Mouse (Mus musculus): ENCODE results near the gene Cadps2.

Cadps2 gene

DNA sequence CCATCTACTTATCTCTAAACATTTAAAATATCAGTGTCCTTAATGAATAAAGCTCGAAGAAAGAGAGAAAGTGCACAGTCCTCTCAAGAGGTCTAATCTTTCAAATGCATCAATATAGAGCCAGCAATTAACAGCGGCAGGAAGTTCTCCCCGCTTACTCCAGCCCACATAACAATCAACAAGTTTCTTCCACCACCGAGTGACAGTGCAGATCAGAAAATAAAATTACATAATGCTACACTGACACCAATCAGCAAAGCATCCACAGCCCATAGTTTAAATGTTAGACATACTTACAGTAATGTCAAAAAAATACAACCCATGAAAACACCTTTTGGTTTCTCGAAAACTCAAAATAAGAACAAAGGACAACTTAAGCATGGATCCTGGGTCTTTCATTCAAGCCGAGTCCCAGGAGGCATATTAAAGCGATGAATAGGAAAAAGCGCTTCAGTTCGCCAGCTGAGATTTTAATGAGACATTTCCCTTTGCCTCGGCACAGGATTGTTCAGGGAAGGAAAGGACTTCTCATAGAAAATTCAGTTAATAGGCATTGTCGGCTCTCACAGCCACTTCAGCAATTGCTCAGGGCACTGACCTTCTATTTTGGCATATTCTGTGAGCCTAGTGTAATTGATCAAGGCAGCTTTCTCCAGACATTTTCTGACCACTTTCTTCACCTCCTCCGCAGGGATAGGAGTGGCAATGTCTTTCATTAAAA, 456.8 kb downstream of the Cadps2 start:
- peak; percentile 56 for DNase-seq (ENCODE audit: extremely low spot score, low read depth, low spot score)

DNA sequence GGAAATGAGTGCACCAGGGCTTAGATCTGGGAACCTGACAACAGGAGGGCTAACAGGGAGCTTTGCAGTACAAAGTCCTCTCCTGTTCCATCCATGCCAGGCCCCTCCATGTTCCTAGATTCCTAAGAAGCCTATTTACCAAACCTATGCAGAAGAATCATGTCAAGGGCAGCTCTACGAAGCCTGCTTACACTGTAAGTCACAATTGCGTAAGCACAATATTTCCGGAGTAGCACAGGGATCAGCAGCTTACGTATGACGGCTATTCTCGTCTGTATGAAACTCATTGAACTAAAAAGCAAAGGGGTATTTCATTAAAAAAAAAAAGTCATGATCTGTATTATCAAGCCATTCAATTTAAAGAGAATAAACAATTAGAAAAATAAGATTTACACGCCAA, 462.9 kb downstream of the Cadps2 start:
- DNase-seq (ENCODE audit: extremely low spot score, low read depth, low spot score) = no peak

DNA sequence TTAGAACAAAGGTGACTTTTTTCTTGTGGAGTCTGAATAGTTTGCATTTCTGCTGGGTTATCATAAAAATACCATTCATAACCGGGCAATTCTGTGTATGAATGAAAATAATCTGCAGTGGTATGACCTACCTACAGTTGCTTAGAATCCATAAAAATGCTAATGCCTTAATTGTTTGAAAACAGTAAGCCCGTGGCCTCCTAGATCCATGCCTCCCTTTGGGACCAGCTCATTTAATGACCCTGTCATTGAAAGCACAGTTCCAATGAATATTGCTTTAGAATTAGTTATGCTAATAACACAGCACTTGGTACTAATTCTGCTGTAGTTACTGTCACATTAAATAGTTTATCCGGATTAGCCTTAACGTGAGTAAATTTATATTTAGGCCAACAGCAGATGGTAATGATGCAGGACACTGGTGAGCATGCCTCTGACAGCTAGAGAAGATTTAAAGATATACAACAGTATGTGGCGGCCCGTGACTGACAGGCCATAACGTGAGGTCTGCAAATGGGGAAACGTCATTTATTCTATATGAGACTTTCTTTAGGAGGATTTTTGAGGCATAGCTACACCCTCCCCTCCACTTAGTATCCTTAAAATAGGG, 477.3 kb downstream of the Cadps2 start:
- DNase-seq (ENCODE audit: extremely low spot score, low read depth, low spot score) = no peak

DNA sequence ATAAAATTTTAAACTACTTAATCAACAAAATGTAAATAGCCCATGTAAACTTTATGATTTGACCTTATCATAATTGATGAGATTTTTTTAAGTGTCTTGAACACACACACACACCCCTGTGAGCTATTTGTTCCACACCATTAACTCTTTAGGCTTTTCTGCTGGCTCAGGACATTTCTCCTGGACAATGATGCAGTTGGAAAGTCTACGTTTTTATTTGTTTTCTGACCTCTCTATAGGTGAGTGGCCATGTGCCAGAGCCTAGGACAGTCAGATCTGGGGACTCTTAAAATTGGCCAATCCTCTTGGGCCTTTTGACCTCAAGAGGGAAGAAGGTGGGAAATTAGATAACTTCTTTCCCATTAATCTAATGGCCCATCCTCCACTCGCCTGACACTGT, 478.6 kb downstream of the Cadps2 start:
- DNase-seq (ENCODE audit: extremely low spot score, low read depth, low spot score) = no peak

DNA sequence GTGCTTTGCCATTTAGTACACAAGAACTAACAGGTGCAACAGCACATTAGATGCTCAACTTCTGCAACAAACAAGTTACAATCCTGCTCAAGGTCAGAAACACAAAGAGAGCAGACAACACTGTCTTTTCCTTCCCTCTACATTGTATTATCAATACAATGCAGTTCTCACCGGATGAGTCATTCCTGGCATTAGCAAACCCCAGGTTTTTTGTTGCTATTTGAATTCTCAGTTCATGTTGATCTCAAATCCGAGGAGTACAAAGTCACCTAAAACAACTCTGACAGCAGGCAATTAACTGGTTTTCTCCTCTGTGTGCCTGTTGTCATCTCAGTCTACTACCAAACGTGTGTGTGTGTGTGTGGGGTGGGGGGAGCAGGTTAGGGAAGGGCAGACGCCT, 483.1 kb downstream of the Cadps2 start:
- DNase-seq (ENCODE audit: extremely low spot score, low read depth, low spot score) = no peak

DNA sequence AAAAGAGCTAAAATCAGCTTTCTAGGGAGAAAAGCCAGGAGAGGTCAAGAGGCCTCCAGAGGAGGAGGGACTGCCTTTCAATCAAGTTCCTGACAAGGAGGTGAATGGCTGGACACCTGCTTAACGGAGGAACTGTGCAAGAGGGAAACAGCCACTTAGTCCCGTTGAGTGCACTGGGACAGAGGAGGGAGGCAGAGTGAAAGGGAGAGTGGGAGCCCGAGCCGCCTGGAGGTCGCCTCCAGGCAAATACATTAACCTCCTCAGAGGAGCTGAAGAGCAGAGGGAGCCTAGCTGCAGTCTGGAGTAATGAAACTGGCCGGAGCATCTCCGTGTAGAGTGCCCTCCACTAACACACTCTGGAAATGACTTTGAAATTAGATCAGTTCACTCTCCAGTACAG, 485.7 kb downstream of the Cadps2 start:
- DNase-seq (ENCODE audit: extremely low spot score, low read depth, low spot score) = no peak

DNA sequence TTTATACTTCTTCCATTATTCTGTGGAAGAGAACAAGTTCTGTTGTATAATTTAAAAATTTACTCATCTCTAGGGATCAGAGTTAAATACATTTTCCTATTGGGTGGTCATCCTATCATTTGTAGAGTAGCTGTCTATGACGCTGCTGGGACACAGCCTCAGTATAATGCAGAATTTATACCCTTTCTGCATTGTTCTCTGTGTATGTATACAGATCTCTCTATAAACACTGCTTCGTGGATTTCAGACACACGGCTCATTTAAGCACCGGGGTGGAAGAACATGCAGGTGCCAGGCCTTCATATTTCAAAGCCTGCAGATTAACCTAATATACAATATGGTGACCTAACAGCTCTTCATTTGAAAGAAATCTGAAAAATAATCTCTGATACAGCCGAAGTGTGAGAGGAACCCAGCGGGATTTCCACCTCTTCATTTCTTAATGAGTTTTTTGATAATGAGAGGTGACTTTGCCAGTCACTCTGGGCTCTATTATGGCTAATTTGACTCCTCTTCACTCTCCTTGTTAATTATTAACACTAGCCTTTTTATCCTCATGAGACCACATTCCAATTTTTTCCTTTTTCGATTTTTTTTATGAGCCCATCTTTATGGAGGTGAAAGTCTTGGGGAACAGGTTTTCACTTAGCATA, 501.7 kb downstream of the Cadps2 start:
- DNase-seq (ENCODE audit: extremely low spot score, low read depth, low spot score) = no peak

DNA sequence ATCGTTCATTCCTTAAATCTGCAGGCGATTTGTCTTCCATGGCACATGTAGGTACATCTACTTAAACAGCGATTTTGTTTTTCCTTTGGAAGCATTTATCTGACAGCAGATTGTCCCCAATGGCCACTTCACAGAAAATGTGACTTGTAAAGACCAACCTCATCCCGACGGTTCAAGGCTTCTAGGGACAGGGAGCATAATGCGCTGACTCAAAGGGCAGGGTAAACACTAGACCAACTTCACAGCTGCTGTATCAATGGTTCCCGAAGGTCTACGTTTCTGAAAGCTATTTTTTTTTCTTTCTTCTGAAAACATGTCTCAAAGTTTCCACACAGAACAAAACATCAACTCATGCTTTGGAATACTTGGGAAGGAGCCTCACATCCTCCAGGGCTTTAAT, 524.3 kb downstream of the Cadps2 start:
- no peak for DNase-seq (ENCODE audit: extremely low spot score, low read depth, low spot score)

DNA sequence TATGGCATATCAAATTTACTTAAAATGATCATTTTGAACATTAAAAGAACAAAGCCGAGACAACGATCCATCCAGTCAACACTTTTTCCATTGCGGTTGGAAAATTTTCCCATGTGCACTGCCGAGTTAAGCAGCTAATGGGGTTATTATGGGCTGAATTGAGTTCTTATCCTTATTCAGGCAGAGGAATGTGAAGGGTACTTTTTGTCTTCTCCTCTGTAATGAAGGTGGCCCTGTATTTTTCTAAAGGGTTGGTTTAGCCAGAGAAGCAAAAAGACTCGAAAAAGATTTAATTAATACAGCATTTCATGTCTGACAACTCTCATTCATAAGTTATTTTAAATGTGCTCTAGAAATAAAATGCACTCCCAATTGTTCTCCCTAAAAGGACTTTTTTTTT, 524.9 kb downstream of the Cadps2 start:
- no peak for DNase-seq (ENCODE audit: extremely low spot score, low read depth, low spot score)

DNA sequence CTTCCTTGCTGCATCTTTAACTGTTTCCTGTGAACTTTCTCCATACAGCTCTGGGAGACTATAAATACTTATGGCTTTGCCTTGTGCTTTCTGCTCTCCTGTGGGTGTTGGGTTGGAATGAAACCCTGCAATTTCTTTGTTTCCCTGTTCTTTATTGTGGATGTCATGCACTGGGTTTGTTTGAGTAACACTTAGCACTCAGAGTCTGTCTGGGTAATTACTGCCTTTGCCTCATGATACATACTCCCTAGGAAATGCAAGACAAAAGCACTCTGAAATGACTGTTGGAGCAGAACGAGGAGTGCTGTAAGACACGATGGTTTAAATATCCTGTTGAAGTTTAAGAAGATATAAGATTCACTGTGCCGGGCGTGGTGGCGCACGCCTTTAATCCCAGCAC, 533.2 kb downstream of the Cadps2 start:
- DNase-seq (ENCODE audit: extremely low spot score, low read depth, low spot score) = no peak

DNA sequence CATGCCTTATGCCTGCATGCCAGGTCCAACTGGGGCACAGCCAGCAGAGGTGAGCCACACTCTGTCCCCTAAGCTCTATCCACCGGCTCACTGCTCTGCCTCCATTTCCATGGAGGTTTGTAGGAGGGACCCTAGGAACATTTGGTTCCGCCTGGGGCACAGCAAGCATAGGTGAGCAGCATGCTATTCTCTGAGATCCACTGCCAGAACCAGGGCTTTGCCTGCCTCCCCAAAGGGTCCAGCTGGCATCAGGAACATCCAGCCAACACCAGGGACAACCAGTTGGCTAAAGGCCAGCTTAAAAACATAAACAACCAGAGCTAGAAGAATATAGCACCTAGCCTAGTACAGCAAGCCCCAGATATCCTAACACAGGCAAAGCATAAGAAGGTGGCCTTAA, 540.6 kb downstream of the Cadps2 start:
- no peak for DNase-seq (ENCODE audit: extremely low spot score, low read depth, low spot score)

DNA sequence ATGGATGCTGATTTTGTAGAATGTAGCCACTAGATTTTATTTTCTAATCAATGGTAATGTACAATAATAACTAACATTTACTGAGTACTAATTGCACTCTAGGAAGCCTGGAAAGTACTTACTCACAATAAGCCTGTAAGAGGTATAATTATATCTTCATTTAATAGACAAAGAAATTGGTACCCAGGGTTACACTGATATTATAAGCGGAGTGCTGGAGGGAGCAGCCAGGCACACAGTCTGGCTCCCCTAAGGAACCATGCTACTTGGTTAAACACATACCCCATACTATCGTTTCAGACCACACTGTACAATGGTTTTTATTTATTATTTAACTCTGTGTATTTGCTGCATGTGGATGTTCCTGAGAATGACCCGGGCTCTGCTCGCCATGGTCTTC, 544.5 kb downstream of the Cadps2 start:
- DNase-seq (ENCODE audit: extremely low spot score, low read depth, low spot score) = no peak

DNA sequence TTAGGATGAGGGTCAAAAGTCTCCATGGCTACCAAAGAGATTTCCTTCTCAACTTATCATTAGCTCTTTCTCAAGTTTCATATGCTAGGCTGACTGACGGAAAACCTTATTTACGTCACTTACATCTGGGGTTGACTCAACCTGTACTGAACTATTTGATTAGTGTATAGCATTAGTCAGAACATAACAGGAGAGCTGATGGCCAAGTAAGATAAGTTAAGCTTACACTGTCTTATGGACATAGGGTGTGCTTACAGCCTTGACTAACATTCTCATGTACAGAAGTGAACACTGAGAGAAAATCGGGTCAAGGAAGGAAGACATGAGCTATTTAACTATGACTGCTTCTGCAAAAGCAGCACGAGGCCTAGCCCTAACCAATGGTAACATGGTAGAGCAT, 550.5 kb downstream of the Cadps2 start:
- no peak for DNase-seq (ENCODE audit: extremely low spot score, low read depth, low spot score)

DNA sequence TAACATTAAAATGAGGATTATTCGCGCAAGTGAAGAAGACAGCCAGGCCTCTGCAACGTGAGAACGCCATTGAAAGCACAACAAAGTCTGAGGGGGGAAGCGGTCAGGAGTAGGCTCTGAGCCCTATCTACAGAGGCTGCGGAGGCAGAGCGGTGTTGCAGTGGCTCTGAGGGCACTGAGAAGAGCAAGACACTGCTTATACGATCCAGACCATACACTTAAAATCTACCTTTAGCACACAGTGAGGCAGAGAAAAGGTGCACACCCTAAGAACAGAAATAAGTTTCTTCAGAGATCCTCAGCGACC, 557.8 kb downstream of the Cadps2 start:
- no peak for DNase-seq (ENCODE audit: extremely low spot score, low read depth, low spot score)

DNA sequence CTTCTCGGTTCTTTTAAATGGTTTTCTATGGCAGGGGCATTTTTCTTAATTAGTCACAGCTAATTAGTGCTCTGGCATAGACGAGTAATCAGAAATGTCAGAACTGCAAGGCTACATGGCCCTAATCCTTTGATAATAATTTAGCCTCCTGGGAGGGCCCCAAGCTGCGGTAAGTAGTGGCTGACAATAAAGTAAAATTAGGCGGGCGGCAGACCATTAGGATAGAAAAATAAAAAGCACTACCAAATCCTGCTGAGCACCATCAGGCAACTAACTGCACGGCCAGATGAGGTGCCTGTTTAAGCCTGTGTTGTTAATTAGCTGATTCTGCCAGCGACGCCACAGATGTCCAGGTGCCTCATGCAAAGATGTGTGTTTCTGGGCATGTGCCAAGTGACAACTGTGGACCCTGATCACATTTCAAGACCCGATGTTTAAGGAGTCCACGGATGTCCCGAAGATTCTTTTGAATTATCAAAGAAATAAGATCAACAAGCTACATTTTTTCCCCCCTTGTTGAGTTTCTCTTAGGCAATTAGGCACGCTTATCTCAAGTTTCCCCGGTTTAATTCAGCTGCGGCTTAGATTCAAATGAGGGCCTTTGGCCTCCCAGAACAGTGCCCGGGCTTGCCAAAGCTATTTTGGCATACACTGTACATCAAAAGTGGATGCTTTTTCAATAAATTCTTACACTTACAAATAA, 558.3 kb downstream of the Cadps2 start:
- DNase-seq (ENCODE audit: extremely low spot score, low read depth, low spot score) = no peak

DNA sequence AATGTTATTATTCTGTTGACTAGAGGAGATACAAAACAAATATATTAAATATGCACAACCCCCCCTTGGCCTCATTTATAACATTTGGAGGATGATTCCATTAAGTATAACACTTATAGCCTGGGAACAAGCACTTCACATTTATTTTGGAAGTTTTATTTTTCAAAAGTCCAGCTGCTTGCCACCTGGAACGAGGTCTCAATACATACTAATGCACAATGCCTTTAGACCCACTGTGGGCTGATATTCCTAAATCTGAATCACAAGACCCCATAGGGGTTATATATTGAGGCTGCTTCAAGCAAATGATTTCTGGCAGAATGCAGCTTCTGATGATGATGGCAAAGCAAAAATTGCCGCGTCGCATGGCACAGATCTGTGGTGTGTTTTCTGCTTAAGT, 565.7 kb downstream of the Cadps2 start:
- DNase-seq (ENCODE audit: extremely low spot score, low read depth, low spot score) = no peak

DNA sequence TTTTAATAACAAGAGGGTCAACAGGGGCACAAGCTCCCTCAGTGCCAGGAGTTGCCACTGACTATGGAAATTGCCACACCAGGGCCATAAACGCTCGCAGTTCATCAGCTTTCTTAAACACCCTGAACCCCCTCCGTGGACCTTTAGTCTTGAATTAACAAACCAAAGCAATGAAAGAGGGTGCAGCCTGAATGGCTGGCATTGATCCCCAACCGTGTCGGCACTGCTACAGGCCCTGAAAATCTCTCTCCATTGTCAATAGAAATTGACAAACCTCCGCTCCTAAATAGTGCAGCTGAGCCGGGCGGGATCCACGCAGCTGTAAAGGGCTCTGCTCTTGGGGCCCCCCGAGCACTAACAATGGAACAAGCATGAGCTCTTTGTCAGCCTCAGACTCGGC, 566.2 kb downstream of the Cadps2 start:
- no peak for DNase-seq (ENCODE audit: extremely low spot score, low read depth, low spot score)

DNA sequence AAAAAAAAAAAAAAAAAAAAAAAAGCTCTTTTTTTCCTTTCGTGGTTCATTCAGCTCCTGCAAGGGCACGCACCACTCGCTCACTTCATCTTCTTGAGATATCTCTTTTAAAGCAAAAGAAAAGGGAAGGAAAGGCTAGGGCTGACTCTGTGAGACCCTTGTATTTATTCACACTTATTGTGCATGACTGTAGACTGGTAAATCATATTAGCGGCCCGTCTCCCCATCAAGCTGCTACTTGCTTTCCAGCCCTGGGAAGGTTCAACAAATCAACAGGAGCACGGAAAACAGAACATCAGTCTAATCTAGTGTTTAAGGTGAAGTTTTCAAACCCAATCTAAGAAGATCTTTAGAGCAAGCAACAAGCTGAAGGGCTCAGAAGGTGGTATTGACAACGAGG, 566.7 kb downstream of the Cadps2 start:
- no peak for DNase-seq (ENCODE audit: extremely low spot score, low read depth, low spot score)

DNA sequence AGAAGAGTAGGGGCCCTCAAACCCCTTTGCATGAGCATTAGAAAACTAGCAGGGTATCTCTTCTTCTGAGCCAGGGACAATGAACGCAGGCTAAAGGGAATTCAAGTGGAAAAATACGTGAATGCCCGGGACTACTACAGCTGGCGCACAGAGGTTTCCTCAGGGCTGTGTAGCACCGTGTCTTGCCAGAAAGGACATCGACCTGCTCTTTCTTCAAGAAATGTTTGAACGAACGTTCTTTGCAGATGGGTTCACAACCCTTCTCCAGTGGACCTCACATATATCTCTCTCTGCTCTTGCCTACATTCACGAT, 578.5 kb downstream of the Cadps2 start:
- DNase-seq (ENCODE audit: extremely low spot score, low read depth, low spot score) = no peak

DNA sequence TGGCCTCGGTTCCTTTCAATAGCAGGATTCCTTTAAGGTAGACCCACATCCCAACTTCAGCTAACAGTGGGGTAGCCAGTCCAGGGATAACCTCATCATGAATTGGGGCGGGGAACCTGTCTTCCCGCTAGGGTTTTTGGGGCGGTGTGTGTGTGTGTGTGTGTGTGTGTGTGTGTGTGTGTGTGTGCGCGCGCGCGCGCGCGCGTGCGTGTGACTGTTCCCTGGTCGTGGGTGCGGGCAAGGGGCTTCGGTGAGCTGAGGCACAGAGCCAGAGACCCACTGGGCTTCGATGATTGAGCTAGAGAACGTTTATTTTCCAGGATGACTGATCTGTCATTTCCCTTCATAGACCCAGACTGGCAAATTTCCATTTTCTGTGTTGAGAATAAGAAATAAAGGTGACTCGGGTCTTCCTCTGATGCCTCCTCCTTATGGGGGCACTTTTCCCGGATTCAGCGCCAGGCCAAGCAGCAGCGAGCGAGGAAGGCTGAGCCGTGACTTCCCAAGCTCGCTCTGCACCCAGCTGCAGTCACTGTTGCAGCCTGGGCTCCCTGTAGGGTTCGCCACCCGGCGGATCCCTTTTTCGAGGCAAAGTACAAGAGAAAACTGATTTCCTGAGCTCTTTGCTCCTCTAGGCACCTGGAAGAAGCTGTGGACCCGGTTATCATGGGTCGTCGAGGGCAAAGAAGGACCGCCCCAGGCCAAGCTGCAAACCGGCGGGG, 579.0 kb downstream of the Cadps2 start:
- DNase-seq (ENCODE audit: extremely low spot score, low read depth, low spot score) = no peak

DNA sequence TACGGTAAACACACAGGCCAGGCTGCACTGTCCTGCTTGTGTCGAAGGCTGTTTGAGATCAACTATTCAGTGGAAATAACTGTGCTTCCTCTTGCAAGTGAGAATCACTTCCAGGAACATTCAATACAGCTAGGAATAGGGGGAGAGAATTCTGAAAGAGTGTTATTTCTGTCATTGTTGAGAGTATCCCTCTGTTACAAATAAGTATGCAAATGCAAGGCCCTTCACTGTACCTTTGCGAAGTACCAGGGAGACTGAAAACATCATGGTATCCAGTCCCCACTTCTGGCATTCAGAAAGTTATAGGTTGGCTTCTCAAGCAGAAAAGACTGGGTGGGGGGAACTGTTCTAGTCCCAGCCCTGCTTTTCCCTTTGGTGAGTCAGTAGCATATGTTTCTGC, 581.2 kb downstream of the Cadps2 start:
- no peak for DNase-seq (ENCODE audit: extremely low spot score, low read depth, low spot score)

DNA sequence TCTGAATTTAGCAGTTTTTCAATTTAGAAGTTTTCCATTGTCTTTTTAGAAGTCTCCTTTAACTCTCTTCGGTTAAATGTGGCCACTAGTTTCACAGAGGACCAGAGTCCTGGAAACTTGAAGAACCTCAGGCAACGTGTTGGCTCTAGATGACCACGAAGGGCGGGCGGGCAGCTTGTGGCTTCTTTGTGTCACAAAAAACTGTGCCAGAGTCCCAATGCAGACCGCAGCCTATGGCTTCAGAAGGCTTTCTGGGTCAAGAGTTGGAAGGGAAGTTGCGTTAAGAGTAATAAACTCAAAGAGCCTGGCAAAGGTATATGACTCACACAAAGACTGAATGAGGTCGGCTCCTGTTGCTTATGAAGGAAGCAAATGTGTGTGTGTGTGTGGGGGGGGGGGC, 584.1 kb downstream of the Cadps2 start:
- DNase-seq (ENCODE audit: extremely low spot score, low read depth, low spot score) = no peak
